Mouse (Mus musculus): ENCODE measurements at regions not wholly inside any gene's neighbourhood (a gene's known extent, or its start where the extent isn't known, plus 50 kb on each side); places are given as distances from the start of the nearest gene placed in this dataset.

- DNase-seq = peak; percentile 33
These were observed 66.0 kb downstream of the Amer2 start for GRCm38 (mm10) chr14:60439106-60439505.

- no peak for DNase-seq
These were observed 70.9 kb downstream of the Amer2 start for GRCm38 (mm10) chr14:60443821-60444551.

DNA sequence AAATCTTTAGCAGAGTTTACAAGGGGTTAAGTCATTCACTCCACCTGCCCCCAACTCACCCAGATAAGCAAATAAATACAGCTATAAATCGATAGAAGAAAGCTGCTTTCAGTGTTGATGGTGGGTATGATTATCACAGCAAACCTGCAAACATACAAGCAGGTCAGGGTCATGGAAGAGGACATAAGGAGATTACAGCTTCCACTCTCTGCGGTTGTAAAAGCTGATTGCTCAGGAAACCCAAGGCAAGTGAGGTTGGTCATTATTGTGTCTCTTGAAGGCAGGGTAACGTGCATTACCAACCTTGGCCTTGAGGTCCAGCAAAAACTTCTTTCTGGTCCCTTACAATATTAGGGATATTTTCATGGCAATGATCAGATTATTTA lies 71.5 kb downstream of the Amer2 start:
- DNase-seq = peak; percentile 53

- peak; percentile 85 for DNase-seq
These were observed 73.0 kb downstream of the Amer2 start for GRCm38 (mm10) chr14:60446037-60446436.

GRCm38 (mm10) chr14:60451216-60451615 lies 78.2 kb downstream of the Amer2 start:
- no peak for DNase-seq

- DNase-seq = peak; percentile 29
These were observed 78.6 kb downstream of the Amer2 start for GRCm38 (mm10) chr14:60451684-60452083.

DNA sequence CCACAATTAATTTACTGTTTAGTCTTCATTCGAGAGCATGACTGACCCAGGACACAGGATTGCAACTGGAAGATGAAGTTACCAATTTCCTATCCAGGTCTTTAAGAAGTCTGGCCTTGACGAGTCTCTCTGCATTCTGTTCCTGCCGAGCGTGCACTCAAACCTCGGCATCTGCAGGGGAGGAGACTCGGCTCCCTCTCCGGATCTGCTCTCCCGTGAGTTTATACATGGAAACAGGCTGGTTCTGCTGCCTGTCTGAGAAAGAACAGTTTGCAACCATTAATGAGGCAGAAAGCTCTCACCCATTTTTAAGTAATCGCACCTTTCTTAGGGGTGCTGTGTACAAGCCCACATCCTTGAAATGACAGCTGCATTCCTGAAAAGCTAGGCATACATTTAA lies 83.7 kb downstream of the Amer2 start:
- no peak for DNase-seq

GRCm38 (mm10) chr14:60484996-60485888 lies 112.2 kb downstream of the Amer2 start:
- DNase-seq = peak; percentile 97

GRCm38 (mm10) chr14:60485889-60486274 lies 112.8 kb downstream of the Amer2 start:
- no peak for DNase-seq

DNA sequence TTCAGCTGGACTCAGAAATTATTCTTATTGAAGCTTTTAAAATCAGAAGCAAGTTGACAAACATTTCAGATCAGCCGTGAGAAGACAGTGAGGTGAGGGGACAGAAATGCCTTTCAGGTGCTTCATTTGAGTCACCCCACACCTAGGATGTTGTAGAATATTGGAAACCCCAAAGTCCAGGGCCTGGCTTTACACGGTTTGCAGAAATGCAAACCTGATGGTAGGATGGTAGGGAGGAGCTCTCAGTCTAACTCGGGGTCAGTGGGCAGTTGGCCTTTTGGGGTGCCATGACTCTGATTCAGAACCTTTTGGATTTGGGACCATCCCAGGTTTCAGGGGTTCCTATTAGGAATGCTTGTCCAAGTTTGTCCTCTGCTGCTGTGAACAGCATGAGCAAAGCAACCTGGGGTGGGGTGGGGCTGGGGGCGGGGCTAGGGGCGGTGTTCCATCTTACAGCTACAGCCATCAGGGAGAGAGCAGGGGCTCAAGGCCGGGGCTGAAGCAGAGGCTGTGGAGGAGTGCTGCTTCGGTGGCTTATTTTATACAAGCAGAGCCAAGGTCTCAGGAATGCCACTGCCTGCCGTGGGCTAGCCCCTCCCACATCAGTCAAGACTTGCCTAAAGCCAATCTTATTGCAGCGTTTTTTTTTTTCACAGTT lies 113.3 kb downstream of the Amer2 start:
- DNase-seq = peak; percentile 71

- no peak for DNase-seq
These were observed 116.1 kb downstream of the Amer2 start for GRCm38 (mm10) chr14:60489111-60489510.

DNA sequence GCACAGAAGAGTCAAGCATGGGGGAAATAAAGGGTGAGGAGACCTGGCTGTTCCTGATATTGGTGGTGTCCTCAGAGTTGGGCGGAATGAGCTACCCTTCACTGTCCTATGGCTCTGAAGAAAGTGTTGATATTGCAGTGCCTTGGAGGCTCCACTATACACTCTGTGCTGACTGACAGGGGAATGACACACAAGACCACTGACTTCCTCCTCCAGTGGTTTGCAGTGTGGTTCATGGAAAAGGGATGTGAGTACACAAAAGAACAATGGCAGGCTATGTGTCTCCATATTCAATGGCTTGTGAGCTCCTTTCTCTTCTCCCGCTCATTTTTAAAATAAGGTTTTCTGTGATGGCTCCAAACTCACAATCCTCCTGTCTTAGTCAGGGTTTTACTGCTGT lies 117.8 kb downstream of the Amer2 start:
- no peak for DNase-seq

DNA sequence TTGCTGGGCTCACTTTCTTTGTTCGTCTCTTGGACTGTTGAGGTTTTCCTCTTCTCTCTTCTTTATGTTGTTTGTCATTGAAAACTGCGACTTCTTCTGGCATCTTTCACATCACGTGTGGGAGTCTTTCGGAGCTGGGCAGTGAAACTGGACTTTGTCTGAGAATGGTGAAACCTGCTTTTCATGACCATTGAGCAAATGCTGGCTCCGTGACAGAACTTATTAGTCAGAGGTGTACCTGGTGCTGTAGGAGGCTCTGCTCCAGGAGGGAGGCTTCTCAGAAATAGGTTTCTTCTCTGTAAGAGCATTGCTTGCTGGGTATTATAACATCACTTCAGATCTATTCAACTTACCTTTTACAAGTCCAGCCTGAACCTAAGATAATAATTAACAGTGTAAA lies 122.4 kb downstream of the Amer2 start:
- DNase-seq = no peak

- DNase-seq = no peak
These were observed 129.5 kb downstream of the Amer2 start for GRCm38 (mm10) chr14:60502552-60502951.

DNA sequence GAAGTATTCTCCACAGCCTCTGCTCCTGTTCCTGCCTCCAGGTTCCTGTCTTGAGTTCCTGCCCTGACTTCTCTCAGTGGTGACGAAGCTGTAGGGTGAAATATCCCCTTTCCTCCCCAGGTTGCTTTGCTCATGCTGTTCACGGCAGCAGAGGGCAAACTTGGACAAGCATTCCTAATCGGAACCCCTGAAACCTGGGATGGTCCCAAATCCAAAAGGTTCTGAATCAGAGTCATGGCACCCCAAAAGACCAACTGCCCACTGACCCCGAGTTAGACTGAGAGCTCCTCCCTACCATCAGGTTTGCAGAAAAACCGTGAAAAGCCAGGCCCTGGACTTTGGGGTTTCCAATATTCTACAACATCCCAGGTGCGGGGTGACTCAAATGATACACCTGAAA lies 128.7 kb upstream of the Spata13 start:
- no peak for DNase-seq

- DNase-seq = no peak
These were observed 127.5 kb upstream of the Spata13 start for GRCm38 (mm10) chr14:60506296-60506695.

GRCm38 (mm10) chr14:60513560-60513959 lies 120.2 kb upstream of the Spata13 start:
- DNase-seq = peak; percentile 70

DNA sequence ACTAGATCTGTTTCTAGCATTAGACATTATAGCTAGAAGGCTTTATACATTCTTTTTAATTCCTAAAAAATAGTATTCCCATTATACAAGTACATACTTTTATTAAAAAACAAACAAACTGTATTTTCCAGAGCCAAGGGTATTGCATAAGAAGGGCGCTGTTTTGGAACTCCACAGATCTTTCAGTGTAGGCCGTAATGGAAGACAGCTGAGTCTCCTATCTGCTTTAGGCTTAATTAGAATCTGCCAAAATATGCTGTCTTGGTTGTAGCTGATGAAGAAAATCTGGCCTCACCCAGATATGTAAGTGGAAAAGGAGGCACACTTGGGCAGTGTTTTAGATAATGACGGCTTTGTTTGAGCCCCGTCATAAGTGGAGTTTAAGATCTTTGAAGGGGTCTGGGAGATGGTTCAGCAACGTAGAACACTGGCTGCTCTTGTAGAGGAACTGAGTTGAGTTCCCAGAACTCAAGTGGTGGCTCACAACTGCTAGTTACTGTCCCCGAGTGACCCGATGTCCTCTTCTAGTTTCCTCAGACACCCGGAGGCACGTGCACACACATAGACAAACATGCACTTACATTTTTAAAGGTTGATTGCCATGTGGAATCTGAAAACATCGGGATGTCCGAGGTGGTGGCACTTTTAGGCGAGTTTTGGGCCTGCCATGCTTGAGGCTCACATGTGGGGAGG lies 118.6 kb upstream of the Spata13 start:
- no peak for DNase-seq

DNA sequence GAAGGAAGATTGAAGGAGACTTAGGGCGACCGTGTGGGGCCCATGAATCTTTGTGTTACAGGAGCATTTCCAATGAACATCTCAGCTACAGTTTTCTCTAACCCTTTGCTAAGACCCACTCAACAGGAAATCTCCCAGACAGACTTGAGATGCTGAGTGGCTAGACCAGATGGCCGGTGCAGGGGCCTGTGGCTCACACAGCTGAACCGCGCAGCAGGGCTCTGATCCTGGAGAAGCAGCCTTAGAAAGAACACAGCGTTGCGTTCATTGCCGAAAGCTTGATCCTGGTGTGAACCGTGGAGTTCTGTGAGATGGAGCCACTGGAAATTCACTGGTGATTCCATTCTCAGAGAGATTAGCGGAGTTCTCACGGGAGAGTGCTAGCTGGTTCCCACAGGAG lies 115.9 kb upstream of the Spata13 start:
- no peak for DNase-seq

GRCm38 (mm10) chr14:60523010-60523409 lies 110.8 kb upstream of the Spata13 start:
- DNase-seq = no peak

GRCm38 (mm10) chr14:60524869-60525268 lies 108.9 kb upstream of the Spata13 start:
- no peak for DNase-seq

DNA sequence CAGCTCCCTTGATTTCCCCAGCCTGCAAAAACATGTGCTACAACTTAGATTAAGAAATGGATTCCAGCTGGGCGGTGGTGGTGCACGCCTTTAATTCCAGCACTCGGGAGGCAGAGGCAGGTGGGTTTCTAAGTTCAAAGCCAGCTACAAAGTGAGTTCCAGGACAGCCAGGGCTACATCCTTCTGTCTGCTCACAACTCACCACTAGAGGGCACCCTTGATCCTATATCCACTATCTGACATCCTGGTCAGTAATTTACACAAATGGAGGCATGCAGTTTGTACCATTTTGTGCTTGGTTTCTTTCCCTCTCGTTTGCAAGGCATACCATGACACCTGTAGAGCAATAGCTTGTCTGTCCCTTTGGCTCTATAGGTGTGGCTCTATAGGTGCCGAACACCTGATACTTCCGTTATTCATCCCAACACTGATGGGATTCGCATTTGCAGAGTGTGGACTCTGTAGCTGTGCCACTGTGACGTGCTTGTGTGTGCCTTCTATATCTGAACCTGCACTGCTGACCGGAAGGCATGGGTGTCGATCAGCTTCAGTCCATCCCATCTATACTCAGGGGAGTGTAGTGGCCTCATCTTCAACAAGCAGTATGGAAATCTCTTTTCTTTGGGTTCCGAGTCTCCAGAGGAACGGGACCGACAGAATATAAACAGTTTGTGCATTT lies 108.4 kb upstream of the Spata13 start:
- peak; percentile 85 for DNase-seq

Measured in retina, postnatal 1 day (tissue).